Mouse (Mus musculus) stomach, embryonic 15.5 days (tissue): ENCODE results near the gene Cd302. TPM values are rescaled to one million over a fixed set of nuclear protein-coding genes. Genes with fewer than 3 reads are reported as not detected.

ENCODE experiments used
- ATAC-seq: fragments of 200-750 bp; cut with Nextera tagmentation; 2 replicates; pipeline ENCODE4 v1.8.0; 2017; ENCODE audit warnings: low read depth, moderate number of reproducible peaks, moderate TSS enrichment; ENCODE audit not compliant: insufficient read depth, low FRiP score
- H3K27ac ChIP-seq: fragments of 300-500 bp; sonication (generic); 2 replicates; pipeline ENCODE4 v1.5.1; 2015; ENCODE audit warnings: mild to moderate bottlenecking, inconsistent platforms
- H3K27me3 ChIP-seq: fragments of 300-500 bp; sonication (generic); replicated peaks from 2 replicates; pipeline ENCODE4 v1.6.1; 2015; ENCODE audit warnings: inconsistent platforms
- H3K36me3 ChIP-seq: fragments of 300-500 bp; sonication (generic); 2 replicates; pipeline ENCODE4 v1.6.1; 2015; ENCODE audit warnings: inconsistent platforms
- H3K4me1 ChIP-seq: fragments of 300-500 bp; sonication (generic); 2 replicates; pipeline ENCODE4 v1.6.1; 2015; ENCODE audit warnings: inconsistent platforms
- H3K4me2 ChIP-seq: fragments of 300-500 bp; sonication (generic); 2 replicates; pipeline ENCODE4 v1.6.1; 2015; ENCODE audit warnings: mild to moderate bottlenecking, inconsistent platforms
- H3K4me3 ChIP-seq: fragments of 300-500 bp; sonication (generic); replicated peaks from 2 replicates; pipeline ENCODE4 v1.5.1; 2015; ENCODE audit warnings: inconsistent platforms
- H3K9ac ChIP-seq: fragments of 300-500 bp; sonication (generic); 2 replicates; pipeline ENCODE4 v1.6.1; 2015; ENCODE audit warnings: inconsistent platforms
- H3K9me3 ChIP-seq: fragments of 300-500 bp; sonication (generic); 2 replicates; pipeline ENCODE4 v1.6.1; 2016; ENCODE audit warnings: inconsistent platforms
- WGBS: fragments of 180-500 bp; shearing (Covaris S2); methylation state at CpG from one replicate; pipeline ENCODE4 v1.1.7; 2015; 5-methylcytosine and 5-hydroxymethylcytosine counted together
- polyA plus RNA-seq: library from polyadenylated mRNA; unstranded; fragments of >200 nt; fragmentation: Nextera tagmentation; extraction: Ambion mirVana; gene quantifications from 2 replicates; pipeline ENCODE4 v1.2.1, GENCODE M21; 2015

The Cd302 gene
- polyA plus RNA-seq, 1 experiment from 2014 or later: 39.6 TPM

GRCm38 (mm10) chr2:60233147-60233546 is 51.1 kb downstream of the Cd302 start:
- Histone ChIP-seq H3K4me1 (no peaks in the 10 kb centered on the region), H3K4me2 (no peak overlapping the region), H3K36me3 (peaks cover 22% of the 10 kb centered on the region; the same call in 1 of the 2 replicates), H3K27ac (no peak overlapping the region), H3K9ac (no peak overlapping the region), H3K4me3 (no peak overlapping the region), H3K27me3 (no peaks in the 10 kb centered on the region), H3K9me3 (no peaks in the 10 kb centered on the region)
- no peak for ATAC-seq
- 48% methylated on average over 2 of the region's 2 CpGs for WGBS

- H3K9me3 ChIP-seq: no peaks in the 10 kb centered on the region
- H3K27me3 ChIP-seq: no peaks in the 10 kb centered on the region
- no peak overlapping the region for H3K4me3 ChIP-seq
- ATAC-seq: no peak
- no peak overlapping the region for H3K9ac ChIP-seq
- no peaks in the 10 kb centered on the region for H3K4me1 ChIP-seq
- H3K4me2 ChIP-seq: no peak overlapping the region
- peaks cover 11% of the 10 kb centered on the region; the same call in 1 of the 2 replicates for H3K36me3 ChIP-seq
- 88% methylated on average over 2 of the region's 2 CpGs for WGBS
- no peak overlapping the region for H3K27ac ChIP-seq
These were observed 53.9 kb downstream of the Cd302 start for GRCm38 (mm10) chr2:60230361-60230760.

DNA sequence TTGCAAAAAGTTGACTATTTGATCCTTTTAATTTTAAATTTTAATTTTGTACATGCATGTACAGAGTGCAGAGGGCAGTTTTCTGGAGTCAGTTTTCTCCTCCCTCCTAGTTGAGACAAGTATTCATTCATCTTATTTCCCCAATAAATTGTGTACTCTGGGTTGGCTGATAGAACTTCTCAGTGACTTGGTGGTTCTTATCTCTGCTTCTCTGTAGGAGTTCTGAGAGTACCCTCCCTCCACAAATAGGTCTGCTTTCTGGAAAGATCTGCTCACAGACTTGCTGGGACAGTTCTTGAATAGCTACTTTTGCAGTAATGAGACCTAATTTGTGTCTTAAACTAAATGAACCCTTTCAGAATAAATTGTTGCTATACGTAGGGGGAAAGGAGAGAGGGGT is 55.8 kb downstream of the Cd302 start:
- ATAC-seq: no peak
- no peaks in the 10 kb centered on the region for H3K4me1 ChIP-seq
- no peak overlapping the region for H3K4me2 ChIP-seq
- H3K27ac ChIP-seq: no peak overlapping the region
- no peak overlapping the region for H3K4me3 ChIP-seq
- H3K27me3 ChIP-seq: no peaks in the 10 kb centered on the region
- WGBS: 75% methylated on average over 1 of the region's 1 CpGs
- H3K9ac ChIP-seq: no peak overlapping the region
- H3K9me3 ChIP-seq: no peaks in the 10 kb centered on the region
- H3K36me3 ChIP-seq: peaks cover 6% of the 10 kb centered on the region; the same call in 1 of the 2 replicates

DNA sequence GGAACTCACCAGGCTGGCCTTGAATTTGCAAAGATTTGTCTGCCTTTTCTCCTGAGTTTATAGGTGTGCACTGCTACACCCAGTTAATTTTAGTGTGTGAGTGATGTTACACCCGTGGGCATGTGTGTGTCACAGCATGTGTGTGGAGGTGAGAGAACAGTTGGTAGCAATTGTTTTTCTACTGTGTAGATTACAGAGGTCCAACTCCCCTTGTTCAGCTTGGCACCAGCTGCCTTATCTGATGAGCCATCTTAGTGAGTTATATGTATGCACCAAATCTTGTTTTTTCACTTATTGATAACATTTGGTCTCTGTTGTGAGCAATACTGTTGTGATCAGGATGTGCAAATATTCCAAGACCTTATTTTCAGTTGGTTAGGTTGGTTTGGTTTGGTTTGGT is 60.8 kb downstream of the Cd302 start:
- H3K36me3 ChIP-seq: no peaks in the 10 kb centered on the region
- no peaks in the 10 kb centered on the region for H3K9me3 ChIP-seq
- H3K9ac ChIP-seq: no peak overlapping the region
- H3K27me3 ChIP-seq: no peaks in the 10 kb centered on the region
- no peak for ATAC-seq
- H3K4me3 ChIP-seq: no peak overlapping the region
- H3K4me1 ChIP-seq: 0 out of 2 replicates have a peak, but pooled peaks cover 3% of the 10 kb centered on the region
- no peak overlapping the region for H3K27ac ChIP-seq
- H3K4me2 ChIP-seq: no peak overlapping the region
- 75% methylated on average over 1 of the region's 1 CpGs for WGBS

GRCm38 (mm10) chr2:60221954-60222353 is 62.3 kb downstream of the Cd302 start:
- Histone ChIP-seq H3K27me3 (no peaks in the 10 kb centered on the region), H3K4me2 (no peak overlapping the region), H3K27ac (no peak overlapping the region), H3K4me3 (no peak overlapping the region), H3K9me3 (no peaks in the 10 kb centered on the region), H3K4me1 (0 out of 2 replicates have a peak, but pooled peaks cover 3% of the 10 kb centered on the region), H3K36me3 (no peaks in the 10 kb centered on the region), H3K9ac (no peak overlapping the region)
- 80% methylated on average over 2 of the region's 2 CpGs for WGBS
- no peak for ATAC-seq

DNA sequence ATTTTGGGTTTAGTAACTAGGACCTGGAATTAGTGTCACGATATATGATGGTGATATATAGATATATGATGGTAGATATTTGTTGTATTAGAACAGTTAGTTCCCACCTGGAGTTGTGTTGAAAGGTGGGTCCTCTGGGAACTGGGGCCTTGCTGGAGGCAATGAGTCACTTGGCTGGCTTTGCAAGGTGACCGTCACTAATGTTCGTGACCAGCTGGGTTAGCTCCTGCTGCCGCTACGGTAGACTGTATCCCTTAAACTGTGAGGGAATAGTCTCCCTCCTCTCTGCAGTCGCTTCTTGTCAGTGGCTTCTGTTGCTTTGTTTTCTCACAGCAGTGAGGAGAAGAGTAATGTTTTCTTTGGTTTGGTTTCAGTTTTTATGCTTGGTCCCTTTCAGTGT is 63.1 kb downstream of the Cd302 start:
- Histone ChIP-seq H3K9me3 (no peaks in the 10 kb centered on the region), H3K4me3 (no peak overlapping the region), H3K27me3 (no peaks in the 10 kb centered on the region), H3K4me1 (peaks cover 8% of the 10 kb centered on the region; the same call in 1 of the 2 replicates), H3K4me2 (no peak overlapping the region), H3K36me3 (no peaks in the 10 kb centered on the region), H3K27ac (no peak overlapping the region), H3K9ac (no peak overlapping the region)
- no peak for ATAC-seq
- WGBS: 69% methylated on average over 6 of the region's 6 CpGs

DNA sequence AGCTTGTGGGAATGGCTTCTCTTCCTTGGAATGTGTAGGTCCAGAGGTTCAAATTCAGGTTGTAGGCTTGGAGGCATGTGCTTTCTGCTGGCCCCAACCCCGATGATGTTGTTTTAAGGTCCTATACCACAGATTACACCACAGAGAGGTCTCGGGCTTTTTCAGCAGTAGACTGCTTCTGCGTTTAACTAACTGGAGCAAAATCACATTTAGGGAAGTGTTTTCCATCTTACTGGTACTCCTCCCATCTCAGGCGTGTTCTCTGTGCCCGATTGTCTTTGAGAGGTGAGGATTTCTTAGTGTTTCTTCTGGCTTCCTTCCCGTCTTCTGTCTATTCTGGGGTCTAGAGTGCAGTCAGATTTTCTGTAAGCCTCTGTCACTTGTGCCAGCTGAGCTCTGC is 66.7 kb downstream of the Cd302 start:
- Histone ChIP-seq H3K27me3 (no peaks in the 10 kb centered on the region), H3K4me2 (no peak overlapping the region), H3K27ac (no peak overlapping the region), H3K4me3 (no peak overlapping the region), H3K9ac (no peak overlapping the region), H3K4me1 (peaks cover 8% of the 10 kb centered on the region), H3K36me3 (peaks cover 2% of the 10 kb centered on the region; the same call in 1 of the 2 replicates), H3K9me3 (no peaks in the 10 kb centered on the region)
- 74% methylated on average over 6 of the region's 6 CpGs for WGBS
- no peak for ATAC-seq

GRCm38 (mm10) chr2:60216547-60217153 is 67.6 kb downstream of the Cd302 start:
- Histone ChIP-seq H3K4me2 (no peak overlapping the region), H3K27ac (no peak overlapping the region), H3K27me3 (no peaks in the 10 kb centered on the region), H3K4me3 (no peak overlapping the region), H3K9me3 (no peaks in the 10 kb centered on the region), H3K36me3 (peaks cover 2% of the 10 kb centered on the region; the same call in 1 of the 2 replicates), H3K9ac (no peak overlapping the region), H3K4me1 (peaks cover 13% of the 10 kb centered on the region)
- 63% methylated on average over 4 of the region's 4 CpGs for WGBS
- no peak for ATAC-seq

DNA sequence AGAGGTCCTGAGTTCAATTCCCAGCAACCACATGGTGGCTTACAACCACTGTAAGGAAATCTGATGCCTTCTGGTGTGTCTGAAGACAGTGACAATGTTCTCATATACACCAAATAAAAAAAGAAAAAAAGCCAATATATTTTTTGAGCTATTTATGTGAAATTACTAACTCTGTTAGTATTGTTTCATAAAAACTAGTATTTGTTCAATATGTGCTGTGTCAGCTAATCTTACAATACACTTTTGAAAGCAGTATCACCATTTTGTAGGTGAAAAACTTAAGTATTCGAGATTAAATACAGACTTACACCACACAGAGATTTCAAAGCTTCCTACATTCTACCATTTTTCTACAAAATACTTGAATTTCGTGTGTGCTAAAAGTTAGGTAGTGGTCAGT is 69.6 kb downstream of the Cd302 start:
- H3K4me1 ChIP-seq: peaks cover 19% of the 10 kb centered on the region
- 88% methylated on average over 2 of the region's 2 CpGs for WGBS
- no peaks in the 10 kb centered on the region for H3K9me3 ChIP-seq
- H3K4me3 ChIP-seq: no peak overlapping the region
- H3K36me3 ChIP-seq: peaks cover 2% of the 10 kb centered on the region; the same call in 1 of the 2 replicates
- no peak overlapping the region for H3K27ac ChIP-seq
- ATAC-seq: no peak
- no peak overlapping the region for H3K4me2 ChIP-seq
- no peaks in the 10 kb centered on the region for H3K27me3 ChIP-seq
- H3K9ac ChIP-seq: no peak overlapping the region

- no peak for ATAC-seq
- Histone ChIP-seq H3K36me3 (peaks cover 2% of the 10 kb centered on the region; the same call in 1 of the 2 replicates), H3K4me2 (no peak overlapping the region), H3K4me3 (no peak overlapping the region), H3K27me3 (no peaks in the 10 kb centered on the region), H3K9ac (no peak overlapping the region), H3K27ac (no peak overlapping the region), H3K9me3 (no peaks in the 10 kb centered on the region), H3K4me1 (peaks cover 26% of the 10 kb centered on the region)
These were observed 71.8 kb downstream of the Cd302 start for GRCm38 (mm10) chr2:60212488-60212887.

DNA sequence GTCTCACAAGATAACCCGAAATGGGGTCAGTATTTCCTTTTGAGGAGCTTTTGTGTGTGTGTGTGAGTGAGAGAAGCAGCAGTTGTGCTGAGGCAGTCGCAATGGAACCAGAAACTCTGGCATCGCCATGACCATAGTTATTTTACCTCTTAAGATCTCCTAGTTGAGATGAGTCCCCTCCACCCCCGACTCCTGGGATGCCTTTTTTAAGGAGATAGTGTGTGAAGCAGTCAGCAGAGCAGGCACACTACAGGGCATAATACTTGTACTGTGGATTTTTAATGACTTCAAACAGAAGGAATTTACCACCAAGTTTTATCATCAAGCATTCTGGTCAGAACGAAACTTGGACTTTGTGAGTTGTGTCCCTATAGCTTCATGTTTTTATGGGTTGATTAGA is 73.5 kb downstream of the Cd302 start:
- no peak for ATAC-seq
- peak overlapping the region; percentile 44; the same call in 1 of the 2 replicates for H3K27ac ChIP-seq
- H3K36me3 ChIP-seq: peaks cover 2% of the 10 kb centered on the region; the same call in 1 of the 2 replicates
- peaks cover 21% of the 10 kb centered on the region for H3K4me1 ChIP-seq
- H3K9ac ChIP-seq: peak overlapping the region; percentile 78; the same call in 1 of the 2 replicates
- H3K4me2 ChIP-seq: peak overlapping the region; percentile 69
- no peaks in the 10 kb centered on the region for H3K27me3 ChIP-seq
- WGBS: 14% methylated on average over 5 of the region's 5 CpGs
- no peaks in the 10 kb centered on the region for H3K9me3 ChIP-seq
- H3K4me3 ChIP-seq: peak overlapping the region; percentile 73

DNA sequence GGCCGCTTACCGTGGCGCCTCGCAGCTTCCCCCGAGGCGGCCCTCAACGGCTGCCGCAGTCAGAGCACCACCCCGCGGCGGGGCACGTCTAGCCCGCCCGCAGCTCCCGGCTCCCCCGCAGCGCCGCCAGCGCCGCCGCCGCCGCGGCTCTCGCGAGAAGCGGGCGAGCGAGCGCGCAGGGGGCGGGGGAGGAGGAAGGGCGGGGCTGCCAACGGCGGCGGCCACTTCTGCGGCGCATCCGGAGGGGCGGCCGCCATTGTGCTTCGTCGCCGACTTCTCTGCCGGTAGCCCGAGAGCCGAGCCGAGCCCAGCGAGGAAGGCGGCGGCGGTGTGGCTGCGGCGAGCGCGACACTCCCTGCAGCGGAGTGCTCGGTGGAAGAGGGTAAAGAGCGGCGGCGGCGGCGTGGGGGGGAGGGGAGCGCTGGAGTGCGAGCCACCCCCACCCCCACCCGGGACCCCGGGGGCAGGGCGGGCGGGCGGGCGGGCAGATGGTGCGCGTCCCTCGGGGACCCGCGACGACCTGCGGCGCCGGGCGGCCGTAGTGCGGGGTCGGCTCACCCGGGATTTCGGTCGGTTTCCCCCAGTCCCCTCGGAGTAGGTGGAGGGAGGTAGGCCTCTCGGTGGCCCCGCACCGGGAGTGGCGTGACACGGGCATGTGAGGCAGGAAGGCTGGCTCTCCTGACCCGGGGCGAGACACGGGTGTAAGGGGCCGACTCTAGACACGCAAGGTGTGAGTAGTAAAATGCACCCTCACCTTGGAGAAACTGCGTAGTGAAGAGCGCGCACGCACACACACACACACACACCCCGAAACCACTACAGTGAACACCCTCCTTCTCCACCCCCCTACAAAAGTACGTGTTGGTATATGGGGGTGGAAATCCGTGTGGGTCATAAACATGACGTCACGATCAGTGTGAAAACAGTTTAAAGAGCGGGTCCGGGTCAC is 74.3 kb downstream of the Cd302 start, which contains the start of the genes Baz2b and March7:
Gene Baz2b (minus strand): TSS at position 137 of the 949 bp plus-strand sequence.
Gene March7 (plus strand): TSS at position 185 of the 949 bp plus-strand sequence.
- peak within 1 kb of the TSS; percentile 73 for H3K4me3 ChIP-seq
- H3K4me1 ChIP-seq: peaks cover 21% of the 10 kb centered on the region; the same call in 1 of the 2 replicates
- H3K27ac ChIP-seq: peak within 1 kb of the TSS; percentile 85
- ATAC-seq: peak; percentile 95
- H3K36me3 ChIP-seq: no peaks in the 10 kb centered on the region
- H3K9ac ChIP-seq: peak within 1 kb of the TSS; percentile 79
- H3K27me3 ChIP-seq: no peaks in the 10 kb centered on the region
- H3K9me3 ChIP-seq: no peaks in the 10 kb centered on the region
- peak within 1 kb of the TSS; percentile 69 for H3K4me2 ChIP-seq
- 0% methylated on average over 68 of the region's 109 CpGs for WGBS
